ENCODE assay signal across 18 mouse cellular contexts in genomic region chr17:74406487-74406886, GRCm38 (mm10).
"Had no signal": no experiment of that assay in that cellular context is flagged by ENCODE, and none has a peak within 500 bp of the region (broad histone marks: within the 10 kb centered on the region; RNA-seq: fewer than 3 reads in every experiment).

No protein-coding gene starts in this region.

- H3K27me3 ChIP-seq: midbrain, embryonic 12.5 days; neural tube, embryonic 13.5 days; neural tube, embryonic 15.5 days; stomach, embryonic 15.5 days had no signal

- H3K4me3 ChIP-seq: midbrain, embryonic 10.5 days; midbrain, embryonic 12.5 days; myocyte; neural tube, embryonic 13.5 days; neural tube, embryonic 15.5 days; stomach, embryonic 15.5 days had no signal

- H3K4me1 ChIP-seq: midbrain, embryonic 10.5 days; midbrain, embryonic 12.5 days; neural tube, embryonic 13.5 days; neural tube, embryonic 15.5 days; stomach, embryonic 15.5 days had no signal

- H3K9ac ChIP-seq: lung, embryonic 14.5 days; midbrain, embryonic 12.5 days; neural tube, embryonic 13.5 days; neural tube, embryonic 15.5 days; stomach, embryonic 15.5 days had no signal

- H3K4me2 ChIP-seq: lung, embryonic 14.5 days; midbrain, embryonic 12.5 days; neural tube, embryonic 13.5 days; neural tube, embryonic 15.5 days; stomach, embryonic 15.5 days had no signal

- H3K9me3 ChIP-seq: midbrain, embryonic 10.5 days; midbrain, embryonic 12.5 days; neural tube, embryonic 13.5 days; neural tube, embryonic 15.5 days; stomach, embryonic 15.5 days had no signal

- DNase-seq: lung, adult 18-20 months; lung, embryonic 14.5 days; lung, postnatal 10 days; lung, postnatal 4 days; midbrain, embryonic 14.5 days; retina, postnatal 1 day; right cerebral cortex, adult 18-20 months; right cerebral cortex, postnatal 25 days; right cerebral cortex, postnatal 4 days; thymus, postnatal 14 days; thymus, postnatal 36 days had no signal

- H3K27ac ChIP-seq: midbrain, embryonic 10.5 days; midbrain, embryonic 12.5 days; neural tube, embryonic 13.5 days; neural tube, embryonic 15.5 days; stomach, embryonic 15.5 days; stomach, postnatal 0 days had no signal
